Mouse (Mus musculus) ES-E14 (cell line): ENCODE data around the gene Gm973. TPM values are rescaled to one million over a fixed set of nuclear protein-coding genes. Genes with fewer than 3 reads are reported as not detected.
A peak's percentile ranks its signal among the peaks of the same experiment; 100 is the strongest.

Experiments used
- DNase-seq: peaks from one replicate; pipeline ENCODE4 v3.0.0-alpha.2; 2013; ENCODE audit warnings: low read depth, low spot score
- H3K27ac ChIP-seq: 2 replicates; pipeline ENCODE4 v1.5.1; 2012; ENCODE audit warnings: low read depth, mild to moderate bottlenecking, low read length, moderate library complexity, mixed read lengths; ENCODE audit not compliant: poor library complexity, insufficient read depth, severe bottlenecking
- H3K36me3 ChIP-seq: 2 replicates; pipeline ENCODE4 v1.6.1; 2012; ENCODE audit warnings: mild to moderate bottlenecking, low read length, moderate library complexity, mixed read lengths; ENCODE audit not compliant: control insufficient read depth, poor library complexity, insufficient read depth, severe bottlenecking
- H3K4me1 ChIP-seq, 2 experiments: fragments of 150-350 bp in 1 of 2; sonication (generic) in 1 of 2; 2 replicates each; pipeline ENCODE4 v1.6.1; 2012; ENCODE audit warnings: low read length in 2 of 2, mild to moderate bottlenecking in 1 of 2, mixed read lengths in 1 of 2; ENCODE audit not compliant: control insufficient read depth in 2 of 2, insufficient read depth in 2 of 2, poor library complexity in 1 of 2
- H3K4me3 ChIP-seq, 2 experiments: fragments of 150-350 bp in 1 of 2; sonication (generic) in 1 of 2; 2 replicates each; pipeline ENCODE4 v1.5.1; 2012; ENCODE audit warnings: low read length in 2 of 2, low read depth in 1 of 2, mild to moderate bottlenecking in 1 of 2, mixed read lengths in 1 of 2; ENCODE audit not compliant: insufficient read depth in 1 of 2, poor library complexity in 1 of 2, severe bottlenecking in 1 of 2
- H3K9ac ChIP-seq: 2 replicates; pipeline ENCODE4 v1.6.1; 2012; ENCODE audit warnings: low read depth, mild to moderate bottlenecking, low read length, mixed read lengths; ENCODE audit not compliant: poor library complexity, insufficient read depth, severe bottlenecking
- H3K9me3 ChIP-seq: fragments of 150-350 bp; sonication (generic); 2 replicates; pipeline ENCODE4 v1.6.1; 2012; ENCODE audit warnings: low read depth, mild to moderate bottlenecking, low read length; ENCODE audit not compliant: control insufficient read depth, insufficient read depth
- CHD2 ChIP-seq: IDR thresholded peaks from 2 replicates; pipeline ENCODE4 v1.6.1; 2014; ENCODE audit warnings: mild to moderate bottlenecking, low read depth, low read length, inconsistent platforms
- HCFC1 ChIP-seq: IDR thresholded peaks from 2 replicates; pipeline ENCODE4 v1.6.1; 2012; ENCODE audit warnings: low read length, inconsistent platforms, borderline replicate concordance; ENCODE audit not compliant: insufficient read depth
- MAFK ChIP-seq: IDR thresholded peaks from 2 replicates; pipeline ENCODE4 v1.6.1; 2014; ENCODE audit warnings: mild to moderate bottlenecking, low read depth, low read length, inconsistent platforms; ENCODE audit not compliant: insufficient read depth
- ZC3H11A ChIP-seq: IDR thresholded peaks from 2 replicates; pipeline ENCODE4 v1.6.1; 2012; ENCODE audit warnings: low read depth, mild to moderate bottlenecking, inconsistent platforms, low read length, borderline replicate concordance
- ZNF384 ChIP-seq: IDR thresholded peaks from 2 replicates; pipeline ENCODE4 v1.6.1; 2012; ENCODE audit warnings: low read depth, low read length, inconsistent platforms
- in situ Hi-C, 2 experiments: fragments of 600-800 bp; cut with MboI; formaldehyde crosslinking; loops; one replicate each; pipeline ENCODE4 v1.15.1; 2025; ENCODE audit warnings: low sequenced_read_pairs in 2 of 2, inconsistent platforms in 1 of 2; ENCODE audit not compliant: unreplicated experiment in 2 of 2
- total RNA-seq: library from RNA; depleted of rRNA; stranded (reverse); fragments of 300-350 nt; gene quantifications from 2 replicates; pipeline ENCODE4 v1.2.3, GENCODE M21; 2012

The Gm973 gene
- total RNA-seq, 1 experiment, result 5.8 TPM

GRCm38 (mm10) chr1:59522456-59522855 lies 6.4 kb downstream of the Gm973 start:
- TF ChIP-seq MAFK (no peak), ZC3H11A (no peak), HCFC1 (no peak), CHD2 (no peak), ZNF384 (no peak)
- no peak overlapping the region for H3K9ac ChIP-seq
- H3K4me3 ChIP-seq, result no peak overlapping the region
- peaks cover 0 to 21% of the 10 kb centered on the region in 2 experiments; a peak in 3 of 4 replicates for H3K4me1 ChIP-seq
- no peaks in the 10 kb centered on the region for H3K36me3 ChIP-seq
- DNase-seq, result peak; percentile 43
- H3K27ac ChIP-seq, result no peak overlapping the region
- no peaks in the 10 kb centered on the region for H3K9me3 ChIP-seq
- in situ Hi-C loops, result no loop called here

- in situ Hi-C loops, result no loop called here
- H3K27ac ChIP-seq, result no peak overlapping the region
- H3K4me3 ChIP-seq, result no peak overlapping the region
- no peak overlapping the region for H3K9ac ChIP-seq
- H3K9me3 ChIP-seq, result no peaks in the 10 kb centered on the region
- H3K36me3 ChIP-seq, result no peaks in the 10 kb centered on the region
- DNase-seq, result peak; percentile 44
- H3K4me1 ChIP-seq, result peaks cover 0 to 21% of the 10 kb centered on the region in 2 experiments; a peak in 3 of 4 replicates
- TF ChIP-seq MAFK (no peak), HCFC1 (no peak), ZNF384 (no peak), ZC3H11A (no peak), CHD2 (no peak)
Observed at GRCm38 (mm10) chr1:59523378-59523958, 7.4 kb downstream of the Gm973 start.

DNA sequence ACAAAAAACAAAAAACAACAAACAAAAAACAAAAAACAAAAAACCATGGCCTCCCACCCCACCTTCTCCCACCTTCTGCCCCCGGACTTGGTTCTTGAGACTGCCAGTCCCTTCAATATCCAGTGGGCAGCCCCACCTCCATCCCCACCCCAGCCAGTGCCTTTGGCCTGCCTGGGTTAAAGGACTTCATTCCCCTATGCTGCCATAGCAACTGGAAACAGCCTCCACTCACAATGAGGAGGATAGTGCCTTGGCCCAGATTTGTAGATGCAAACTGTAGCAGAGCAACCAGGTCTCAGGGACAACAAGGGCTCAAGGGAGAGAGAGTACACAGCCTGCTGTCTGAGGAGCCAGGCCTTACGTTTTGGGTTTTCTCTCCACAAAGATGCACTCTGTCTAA lies 8.0 kb downstream of the Gm973 start:
- Histone ChIP-seq H3K4me3 (no peak overlapping the region), H3K9ac (no peak overlapping the region), H3K9me3 (no peaks in the 10 kb centered on the region), H3K27ac (no peak overlapping the region), H3K36me3 (no peaks in the 10 kb centered on the region), H3K4me1 (peaks cover 0 to 21% of the 10 kb centered on the region in 2 experiments; a peak in 3 of 4 replicates)
- DNase-seq, result no peak
- no peak for TF ChIP-seq HCFC1
- in situ Hi-C loops, result no loop called here

GRCm38 (mm10) chr1:59524759-59525158 lies 8.7 kb downstream of the Gm973 start:
- DNase-seq, result no peak
- in situ Hi-C loops, result no loop called here
- Histone ChIP-seq H3K36me3 (no peaks in the 10 kb centered on the region), H3K4me1 (peaks cover 0 to 19% of the 10 kb centered on the region in 2 experiments; a peak in 3 of 4 replicates), H3K27ac (no peak overlapping the region), H3K9me3 (no peaks in the 10 kb centered on the region), H3K9ac (no peak overlapping the region), H3K4me3 (no peak overlapping the region)
- no peak for TF ChIP-seq MAFK
- TF ChIP-seq ZC3H11A, result no peak
- no peak for TF ChIP-seq ZNF384
- no peak for TF ChIP-seq HCFC1
- TF ChIP-seq CHD2, result no peak

DNA sequence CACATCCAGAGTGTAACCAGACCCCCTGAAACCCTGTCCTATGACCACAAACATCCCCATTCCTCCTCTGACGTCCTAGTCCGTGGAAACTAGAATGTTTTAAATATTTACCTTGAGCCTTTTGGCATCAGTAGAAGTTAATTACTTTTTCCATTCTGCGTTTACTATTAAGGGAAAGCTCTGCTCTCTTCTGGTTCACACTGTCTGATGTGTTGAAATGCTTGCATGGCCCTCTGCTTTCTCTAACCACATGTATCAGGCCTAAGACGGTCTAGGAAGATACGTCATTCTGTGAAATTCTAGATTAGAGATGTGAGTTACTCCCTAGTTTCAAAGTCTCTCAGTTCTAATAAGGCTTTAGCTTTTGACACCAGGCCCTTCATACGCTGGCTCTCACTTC lies 11.2 kb downstream of the Gm973 start:
- no peak overlapping the region for H3K4me3 ChIP-seq
- in situ Hi-C loops, result no loop called here
- TF ChIP-seq ZC3H11A (no peak), ZNF384 (no peak), CHD2 (no peak), HCFC1 (no peak), MAFK (no peak)
- no peak overlapping the region for H3K9ac ChIP-seq
- DNase-seq, result no peak
- H3K36me3 ChIP-seq, result no peaks in the 10 kb centered on the region
- peaks cover 0 to 9% of the 10 kb centered on the region in 2 experiments; a peak in 2 of 4 replicates for H3K4me1 ChIP-seq
- H3K27ac ChIP-seq, result no peak overlapping the region
- no peaks in the 10 kb centered on the region for H3K9me3 ChIP-seq
